ENCODE assay signal across 8 mouse cellular contexts in the genomic region with DNA sequence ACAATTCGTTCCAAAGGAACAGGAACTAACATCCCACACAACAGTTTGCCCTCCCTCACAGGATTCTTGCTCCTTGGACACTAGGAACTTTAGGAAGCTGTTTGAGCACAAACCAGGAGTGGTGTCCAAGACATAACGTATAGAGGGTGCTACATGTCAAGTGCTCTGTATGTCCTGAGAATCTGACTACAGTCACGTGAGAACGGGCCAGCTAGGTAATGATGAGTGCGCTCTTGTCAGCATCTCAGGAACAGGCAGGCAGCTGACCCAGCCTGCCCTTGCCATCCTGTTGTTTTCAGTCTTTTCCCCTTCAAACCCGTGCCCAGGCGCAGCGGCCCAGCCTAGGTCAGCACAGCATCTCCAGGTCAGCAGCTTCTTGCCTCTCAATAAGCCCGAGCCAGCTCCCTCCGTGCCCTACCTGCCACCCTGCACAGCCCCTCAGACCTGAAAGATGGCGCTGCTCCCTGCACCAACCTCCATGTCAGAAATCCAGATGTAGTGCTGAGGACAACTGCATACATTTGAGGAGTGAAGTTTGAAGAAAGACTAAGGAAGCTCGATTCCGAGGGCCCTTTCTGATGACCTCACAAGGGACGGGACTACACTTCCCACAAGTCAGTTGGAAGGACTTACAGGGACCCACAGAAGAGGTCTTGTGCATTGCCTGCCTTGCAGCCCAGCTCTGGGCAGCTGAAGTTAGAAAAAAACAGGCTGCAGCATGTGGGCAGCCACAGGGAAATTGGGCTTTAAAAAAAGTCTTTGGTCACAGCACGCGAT. TPM values are rescaled to one million over a fixed set of nuclear protein-coding genes. Genes with fewer than 3 reads are reported as not detected.
A peak's percentile ranks its signal among the peaks of the same experiment; 100 is the strongest.
DNase-seq lines count a peak whose midpoint lies in the region; ATAC-seq lines count a peak whose summit lies in the region.
"Not testable (repeated sequence)": the region's sequence is repeated elsewhere in the genome, so short reads cannot be mapped to it uniquely, and the experiment has no call there.

No protein-coding gene starts in this region.

- peak overlapping the region; percentile 71 for H3K4me3 ChIP-seq in brown adipose tissue, adult 24 weeks (ENCODE audit: insufficient read depth, low read depth, low read length)
- peak overlapping the region; percentile 82 for H3K4me3 ChIP-seq in heart, embryonic 13.5 days
- H3K4me3 ChIP-seq in liver, embryonic 12.5 days = peak overlapping the region; percentile 74
- peak overlapping the region; percentile 85 for H3K4me3 ChIP-seq in stomach, embryonic 15.5 days (replicated peaks)

- H3K9ac ChIP-seq in heart, embryonic 13.5 days = peak overlapping the region; percentile 91
- peak overlapping the region; percentile 71 for H3K9ac ChIP-seq in liver, embryonic 12.5 days
- peak overlapping the region; percentile 51 for H3K9ac ChIP-seq in stomach, embryonic 15.5 days

- ATAC-seq in heart, embryonic 13.5 days (ENCODE audit: extremely low read depth, insufficient number of reproducible peaks, low FRiP score, low TSS enrichment) = peak; percentile 98
- ATAC-seq in liver, embryonic 12.5 days = peak; percentile 99
- peak; percentile 99 for ATAC-seq in stomach, embryonic 15.5 days (ENCODE audit: insufficient read depth, low FRiP score, low read depth)

- 12% methylated on average over 16 of the region's 16 CpGs for WGBS in heart, embryonic 13.5 days
- WGBS in liver, embryonic 12.5 days (ENCODE audit: insufficient replicate concordance) = 20% methylated on average over 16 of the region's 16 CpGs
- 10% methylated on average over 16 of the region's 16 CpGs for WGBS in stomach, embryonic 15.5 days

- H3K4me2 ChIP-seq in heart, embryonic 13.5 days = peak overlapping the region; percentile 74
- H3K4me2 ChIP-seq in liver, embryonic 12.5 days = peak overlapping the region; percentile 73
- peak overlapping the region; percentile 59 for H3K4me2 ChIP-seq in stomach, embryonic 15.5 days

- not testable (repeated sequence) for H3K4me1 ChIP-seq in brown adipose tissue, adult 24 weeks (ENCODE audit: control insufficient read depth, insufficient read depth, insufficient read length, low read length); heart, embryonic 13.5 days; liver, embryonic 12.5 days; stomach, embryonic 15.5 days

- peak; percentile 90 for DNase-seq in CD4-positive, CD25-positive, alpha-beta regulatory T cell, adult 2 months (ENCODE audit: low read depth, low spot score)
- peak; percentile 45 for DNase-seq in fat pad, adult 2 months (ENCODE audit: extremely low read depth, low read depth, low spot score)
- peak; percentile 91 for DNase-seq in kidney, postnatal 10 days
- peak; percentile 77 to 80 for DNase-seq in natural killer cell, adult 2 months (ENCODE audit: low spot score in 2 of 2)

- not testable (repeated sequence) for H3K27ac ChIP-seq in brown adipose tissue, adult 24 weeks (replicated peaks; ENCODE audit: low read depth, low read length); liver, embryonic 12.5 days; stomach, embryonic 15.5 days
- 0 out of 2 replicates have a peak overlapping the region, but pooled peaks have one; percentile 39 for H3K27ac ChIP-seq in heart, embryonic 13.5 days (replicated peaks)

- H3K27me3 ChIP-seq in heart, embryonic 13.5 days (replicated peaks); liver, embryonic 12.5 days (replicated peaks); stomach, embryonic 15.5 days (replicated peaks): not testable (repeated sequence)

- H3K9me3 ChIP-seq in heart, embryonic 13.5 days; liver, embryonic 12.5 days (replicated peaks); stomach, embryonic 15.5 days: not testable (repeated sequence)

- H3K36me3 ChIP-seq in heart, embryonic 13.5 days; liver, embryonic 12.5 days; stomach, embryonic 15.5 days: not testable (repeated sequence)

RNA-seq across cellular contexts. Expression of a gene that starts 3.7 kb away (rescaled TPM):
- polyA plus RNA-seq in brown adipose tissue, adult 24 weeks (2012; ENCODE audit: insufficient read depth, insufficient read length, missing spikeins) = 6.9 and 7.0 TPM in 2 replicates
- 6.7 and 7.8 TPM in 2 replicates for polyA plus RNA-seq in heart, embryonic 13.5 days (2015; fragmentation: Nextera tagmentation; extraction: Ambion mirVana)
- 4.0 and 4.3 TPM in 2 replicates for polyA plus RNA-seq in liver, embryonic 12.5 days (2016; fragmentation: Nextera tagmentation; extraction: Ambion mirVana)
- polyA plus RNA-seq in stomach, embryonic 15.5 days (2015; fragmentation: Nextera tagmentation; extraction: Ambion mirVana) = 8.9 and 12.7 TPM in 2 replicates

RNA-seq across cellular contexts. Expression of a gene that starts 45.6 kb away (rescaled TPM):
- 2.0 and 3.9 TPM in 2 replicates for polyA plus RNA-seq in brown adipose tissue, adult 24 weeks (2012; ENCODE audit: insufficient read depth, insufficient read length, missing spikeins)
- polyA plus RNA-seq in heart, embryonic 13.5 days (2015; fragmentation: Nextera tagmentation; extraction: Ambion mirVana) = 1.1 and 1.8 TPM in 2 replicates
- 0.94 and 1.1 TPM in 2 replicates for polyA plus RNA-seq in liver, embryonic 12.5 days (2016; fragmentation: Nextera tagmentation; extraction: Ambion mirVana)
- polyA plus RNA-seq in stomach, embryonic 15.5 days (2015; fragmentation: Nextera tagmentation; extraction: Ambion mirVana) = 2.4 and 2.7 TPM in 2 replicates

RNA-seq across cellular contexts. Expression of a gene that starts 45.6 kb away (rescaled TPM):
- 1.7 TPM in 1 of 2 replicates, not detected in the other for polyA plus RNA-seq in brown adipose tissue, adult 24 weeks (2012; ENCODE audit: insufficient read depth, insufficient read length, missing spikeins)
- polyA plus RNA-seq in heart, embryonic 13.5 days (2015; fragmentation: Nextera tagmentation; extraction: Ambion mirVana) = 0.29 TPM in 1 of 2 replicates, not detected in the other
- polyA plus RNA-seq in liver, embryonic 12.5 days (2016; fragmentation: Nextera tagmentation; extraction: Ambion mirVana) = not detected in 2 replicates
- 0.26 TPM in 1 of 2 replicates, not detected in the other for polyA plus RNA-seq in stomach, embryonic 15.5 days (2015; fragmentation: Nextera tagmentation; extraction: Ambion mirVana)

RNA-seq across cellular contexts. Expression of a gene that starts 45.8 kb away (rescaled TPM):
- 3.0 and 6.1 TPM in 2 replicates for polyA plus RNA-seq in brown adipose tissue, adult 24 weeks (2012; ENCODE audit: insufficient read depth, insufficient read length, missing spikeins)
- polyA plus RNA-seq in heart, embryonic 13.5 days (2015; fragmentation: Nextera tagmentation; extraction: Ambion mirVana) = 3.7 and 4.4 TPM in 2 replicates
- polyA plus RNA-seq in liver, embryonic 12.5 days (2016; fragmentation: Nextera tagmentation; extraction: Ambion mirVana) = 3.0 and 3.1 TPM in 2 replicates
- 5.8 and 5.9 TPM in 2 replicates for polyA plus RNA-seq in stomach, embryonic 15.5 days (2015; fragmentation: Nextera tagmentation; extraction: Ambion mirVana)
